ENCODE assay signal across 21 mouse cellular contexts in genomic region chr15:11746754-11747153, GRCm38 (mm10).
"Had no signal": no experiment of that assay in that cellular context is flagged by ENCODE, and none has a peak within 500 bp of the region (broad histone marks: within the 10 kb centered on the region; RNA-seq: fewer than 3 reads in every experiment).

No protein-coding gene starts in this region.

- H3K9me3 ChIP-seq: limb, embryonic 12.5 days; limb, embryonic 15.5 days; liver, embryonic 12.5 days; liver, embryonic 15.5 days; midbrain, embryonic 12.5 days; midbrain, embryonic 15.5 days; neural tube, embryonic 12.5 days; neural tube, embryonic 15.5 days; stomach, embryonic 15.5 days had no signal

- H3K27me3 ChIP-seq: liver, embryonic 12.5 days; liver, embryonic 15.5 days; midbrain, embryonic 12.5 days; midbrain, embryonic 15.5 days; neural tube, embryonic 12.5 days; neural tube, embryonic 15.5 days; stomach, embryonic 15.5 days had no signal

- H3K36me3 ChIP-seq: limb, embryonic 12.5 days; limb, embryonic 15.5 days; liver, embryonic 12.5 days; liver, embryonic 15.5 days; midbrain, embryonic 12.5 days; midbrain, embryonic 15.5 days; neural tube, embryonic 12.5 days; neural tube, embryonic 15.5 days; stomach, embryonic 15.5 days had no signal

- H3K4me2 ChIP-seq: limb, embryonic 12.5 days; limb, embryonic 15.5 days; liver, embryonic 12.5 days; liver, embryonic 15.5 days; midbrain, embryonic 12.5 days; midbrain, embryonic 15.5 days; neural tube, embryonic 12.5 days; neural tube, embryonic 15.5 days; stomach, embryonic 15.5 days had no signal

- DNase-seq: kidney, adult 9 months; kidney, postnatal 14 days; kidney, postnatal 4 days; left cerebral cortex, postnatal 4 days; right cerebral cortex, adult 18-20 months; right cerebral cortex, postnatal 14 days; right cerebral cortex, postnatal 4 days; spleen, adult 18-20 months; thymus, adult 2 months; thymus, postnatal 14 days; thymus, postnatal 4 days had no signal

- H3K27ac ChIP-seq: limb, embryonic 12.5 days; limb, embryonic 15.5 days; liver, embryonic 12.5 days; liver, embryonic 15.5 days; macrophage; midbrain, embryonic 12.5 days; midbrain, embryonic 15.5 days; neural tube, embryonic 12.5 days; neural tube, embryonic 15.5 days had no signal

- ATAC-seq: liver, embryonic 12.5 days; midbrain, embryonic 15.5 days had no signal

- H3K9ac ChIP-seq: limb, embryonic 12.5 days; limb, embryonic 15.5 days; liver, embryonic 12.5 days; liver, embryonic 15.5 days; midbrain, embryonic 12.5 days; midbrain, embryonic 15.5 days; neural tube, embryonic 12.5 days; neural tube, embryonic 15.5 days; stomach, embryonic 15.5 days had no signal

- H3K4me3 ChIP-seq: limb, embryonic 12.5 days; limb, embryonic 15.5 days; liver, embryonic 12.5 days; liver, embryonic 15.5 days; midbrain, embryonic 12.5 days; midbrain, embryonic 15.5 days; neural tube, embryonic 12.5 days; neural tube, embryonic 15.5 days; stomach, embryonic 15.5 days had no signal

- H3K4me1 ChIP-seq: liver, embryonic 12.5 days; liver, embryonic 15.5 days had no signal
